Mouse (Mus musculus): Measurements from ENCODE around the gene Fgfr2.

The Fgfr2 gene

GRCm38 (mm10) chr7:132658058-132658450 lies 465.1 kb downstream of the Fgfr2 start:
- no peak for DNase-seq (ENCODE audit: low spot score)

GRCm38 (mm10) chr7:132657371-132658057 lies 465.6 kb downstream of the Fgfr2 start:
- no peak for DNase-seq (ENCODE audit: low spot score)

DNA sequence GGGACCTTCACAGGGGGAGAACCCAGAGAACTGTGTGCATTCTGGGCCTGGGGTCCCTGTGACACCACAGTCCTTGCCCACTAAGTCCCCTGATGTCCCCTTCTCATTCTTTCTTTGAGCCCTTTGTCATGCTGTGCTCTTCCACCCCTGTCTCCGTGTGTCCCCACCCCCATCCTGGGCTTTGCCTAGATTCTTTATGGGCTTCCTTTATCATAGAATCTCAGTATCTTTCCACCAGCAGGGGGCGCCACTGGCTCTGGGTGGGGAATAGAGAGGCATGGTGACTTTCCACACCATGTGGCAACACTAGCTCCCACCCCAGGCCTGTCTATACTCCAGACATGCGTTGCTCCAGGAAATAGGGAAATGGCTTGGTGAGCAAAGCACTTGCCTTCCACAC lies 466.6 kb downstream of the Fgfr2 start:
- DNase-seq (ENCODE audit: low spot score), result peak; percentile 87

GRCm38 (mm10) chr7:132656075-132656474 lies 467.1 kb downstream of the Fgfr2 start:
- peak; percentile 72 for DNase-seq (ENCODE audit: low spot score)

DNA sequence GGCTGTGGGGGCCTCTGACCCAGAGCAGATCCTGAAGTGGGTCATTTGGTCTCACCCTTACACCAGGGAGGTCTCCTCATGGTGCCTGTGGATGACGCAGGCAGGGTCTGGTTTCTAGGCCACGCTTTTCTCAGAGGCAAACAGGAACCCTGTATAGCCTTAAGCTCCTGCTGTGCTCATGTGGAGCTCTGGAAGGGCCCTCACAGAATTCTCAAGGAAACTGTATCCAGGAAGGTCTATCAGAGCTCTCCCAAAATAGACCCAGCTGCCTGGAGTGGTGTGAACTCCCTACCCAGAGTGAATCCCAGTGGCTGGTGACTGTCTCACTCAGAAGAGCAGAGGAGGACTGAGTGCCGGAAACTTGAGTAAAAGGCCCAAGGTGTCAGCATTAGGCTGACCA lies 468.7 kb downstream of the Fgfr2 start:
- DNase-seq (ENCODE audit: low spot score), result no peak

DNA sequence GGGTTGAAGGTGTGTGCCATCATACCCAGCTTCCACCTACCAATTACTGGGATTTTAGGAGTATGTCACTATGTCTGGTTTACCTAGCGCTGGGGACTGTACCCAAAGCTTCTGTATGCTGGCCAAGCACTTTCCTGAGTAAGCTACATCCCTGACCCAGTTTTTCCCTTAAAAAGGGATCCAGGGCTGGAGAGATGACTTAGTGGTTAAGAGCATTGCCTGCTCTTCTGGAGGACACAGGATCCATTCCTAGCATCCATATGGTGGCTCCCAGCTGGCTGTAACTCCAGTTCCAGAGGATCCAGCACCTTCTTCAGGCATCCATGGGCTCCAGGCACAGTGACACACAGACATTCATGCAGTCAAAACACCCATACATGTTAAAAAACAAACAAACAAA lies 476.6 kb downstream of the Fgfr2 start:
- no peak for DNase-seq (ENCODE audit: low spot score)

- no peak for DNase-seq (ENCODE audit: low spot score)
Observed at GRCm38 (mm10) chr7:132644605-132645279, 478.4 kb downstream of the Fgfr2 start.

- DNase-seq (ENCODE audit: low spot score), result no peak
Observed at GRCm38 (mm10) chr7:132641606-132642005, 481.5 kb downstream of the Fgfr2 start.

- DNase-seq (ENCODE audit: low spot score), result no peak
Observed at GRCm38 (mm10) chr7:132640946-132641345, 482.2 kb downstream of the Fgfr2 start.

DNA sequence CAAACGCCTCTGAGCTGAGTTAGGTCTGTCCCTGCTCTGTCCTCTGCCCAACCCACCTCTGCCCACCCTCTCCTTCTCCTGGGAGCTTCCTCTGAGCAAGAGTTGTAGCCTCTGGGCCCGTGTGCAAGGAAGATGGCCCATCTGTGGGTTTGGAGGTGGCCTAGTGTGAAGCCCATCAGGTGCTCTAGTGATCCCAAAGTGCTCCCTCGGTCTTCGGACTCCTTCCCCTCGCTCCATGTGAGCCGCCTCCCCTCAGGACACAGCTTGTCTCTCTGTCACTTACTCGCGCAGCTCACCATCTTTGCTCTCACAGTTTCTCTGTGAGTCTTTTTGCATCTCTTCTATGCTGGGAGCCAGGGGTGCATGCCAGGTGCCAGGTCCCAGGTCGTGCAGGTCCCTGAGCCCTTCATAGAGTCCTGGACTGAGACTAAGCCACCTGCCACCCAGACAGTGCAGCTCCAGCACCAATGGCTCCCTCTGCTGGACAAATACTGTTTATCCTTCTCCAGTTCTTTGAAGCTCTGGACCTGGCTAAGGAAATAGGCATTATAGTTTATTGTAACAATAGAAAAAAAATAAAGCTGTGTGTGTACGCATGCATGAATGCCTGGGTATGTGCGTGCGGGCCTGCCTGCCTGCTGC lies 484.6 kb downstream of the Fgfr2 start:
- no peak for DNase-seq (ENCODE audit: low spot score)

GRCm38 (mm10) chr7:132637292-132637691 lies 485.9 kb downstream of the Fgfr2 start:
- DNase-seq (ENCODE audit: low spot score), result no peak

DNA sequence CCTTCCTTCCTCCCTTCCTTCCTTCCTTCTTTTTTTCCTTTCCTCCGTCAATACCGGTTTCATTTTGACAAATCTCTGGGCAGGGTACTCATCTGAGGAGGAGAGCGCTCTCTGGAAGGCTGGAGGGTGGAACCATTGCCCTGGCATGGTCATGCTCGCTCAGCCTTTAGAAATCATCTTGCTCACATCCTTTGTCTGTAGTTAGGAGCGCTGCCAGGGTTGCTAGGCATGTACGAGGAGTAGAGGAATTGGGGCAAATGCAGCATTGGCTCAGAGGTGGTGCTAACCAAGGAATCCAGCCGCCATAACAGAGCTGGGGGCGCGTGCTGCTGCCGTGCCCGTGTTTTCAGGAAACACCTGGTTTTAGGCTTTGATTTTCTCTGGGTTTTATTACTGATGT lies 491.8 kb downstream of the Fgfr2 start:
- DNase-seq (ENCODE audit: low spot score), result no peak

DNA sequence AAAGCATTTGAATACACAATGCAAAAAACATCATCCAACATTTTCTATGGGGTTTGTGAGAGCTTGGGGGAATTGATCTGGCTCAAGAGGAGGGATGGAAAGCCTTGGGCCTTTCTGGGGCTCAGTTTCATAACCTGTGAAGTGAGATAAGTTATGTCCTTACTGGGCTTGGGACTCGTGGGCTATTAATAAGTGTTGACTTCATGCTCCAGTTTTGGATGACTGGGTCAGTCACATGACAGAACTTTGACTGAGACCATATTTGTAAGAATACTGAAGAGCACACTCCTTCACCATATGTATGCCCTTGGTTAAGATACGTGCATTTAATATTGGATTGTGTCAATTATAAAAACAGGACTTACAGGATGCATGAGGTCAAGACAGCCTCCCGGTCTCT lies 495.7 kb downstream of the Fgfr2 start:
- DNase-seq (ENCODE audit: low spot score), result no peak

GRCm38 (mm10) chr7:132626174-132626573 lies 497.0 kb downstream of the Fgfr2 start:
- DNase-seq (ENCODE audit: low spot score), result no peak

- DNase-seq (ENCODE audit: low spot score), result no peak
Observed at GRCm38 (mm10) chr7:132624161-132624560, 499.0 kb downstream of the Fgfr2 start.

DNA sequence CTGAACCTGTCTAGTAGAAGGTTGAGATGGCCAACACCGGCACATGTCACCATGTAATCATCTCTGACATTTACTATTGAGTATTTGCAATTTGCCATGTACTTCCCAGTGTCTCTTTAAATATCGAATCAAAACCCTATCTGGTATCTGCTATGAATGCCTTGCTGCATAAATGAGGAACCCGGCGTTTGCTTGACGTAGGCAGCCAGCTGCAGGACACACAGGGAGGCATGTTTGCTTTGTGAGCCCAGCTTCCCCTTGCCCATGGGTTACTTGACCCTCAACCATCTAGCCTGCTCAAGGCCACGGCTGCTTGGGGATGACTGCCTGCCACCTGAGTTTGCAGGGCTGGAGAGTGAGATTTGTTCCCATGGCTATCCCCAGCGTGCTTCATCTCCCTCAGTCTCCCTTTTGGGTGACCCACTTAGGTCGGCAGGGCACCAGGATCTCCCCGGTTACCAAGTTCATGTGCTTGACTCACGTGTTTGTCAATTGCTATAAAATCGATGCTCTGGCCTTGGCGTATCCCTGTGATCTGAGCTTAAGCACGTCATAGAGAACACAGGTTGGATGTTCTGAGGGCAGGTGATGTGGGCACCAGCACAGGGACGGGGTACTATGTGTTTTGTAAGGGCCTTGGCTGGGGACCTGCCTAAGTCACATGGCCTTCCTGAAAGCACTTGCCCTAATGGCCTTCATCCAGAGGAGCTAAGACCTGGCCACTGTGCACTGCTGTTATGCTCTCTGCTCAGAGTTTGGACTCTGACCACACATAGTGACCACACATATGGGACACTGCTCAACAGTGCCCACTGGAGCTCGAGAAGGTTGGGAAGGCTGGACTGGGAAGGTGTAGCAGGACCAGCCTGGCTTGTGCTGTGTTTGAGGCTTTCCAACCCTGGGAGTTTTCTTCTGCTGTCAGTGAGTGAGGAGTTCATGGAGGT lies 502.9 kb downstream of the Fgfr2 start:
- no peak for DNase-seq (ENCODE audit: low spot score)

- DNase-seq (ENCODE audit: low spot score), result no peak
Observed at GRCm38 (mm10) chr7:132619549-132619948, 503.6 kb downstream of the Fgfr2 start.

- no peak for DNase-seq (ENCODE audit: low spot score)
Observed at GRCm38 (mm10) chr7:132617021-132617564, 506.1 kb downstream of the Fgfr2 start.

DNA sequence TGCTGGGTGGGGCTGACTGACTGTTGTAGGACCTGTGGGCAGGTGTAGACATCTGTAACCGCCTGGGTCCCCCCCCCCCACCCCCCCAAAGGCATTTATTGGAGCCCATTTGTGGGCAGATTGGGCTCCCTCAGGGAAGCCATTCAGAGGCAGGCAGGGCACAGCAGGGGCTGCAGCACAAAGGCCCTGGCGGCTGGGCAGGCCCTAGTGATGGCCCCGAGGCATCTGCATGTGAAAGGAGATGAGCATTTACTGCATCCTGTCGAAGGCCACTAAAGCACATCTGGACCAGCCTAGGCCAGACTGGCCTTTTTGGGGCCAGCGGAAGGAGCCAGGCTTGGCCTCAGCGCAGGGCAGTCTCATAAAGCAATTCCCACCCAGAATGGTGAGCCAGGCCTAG lies 506.8 kb downstream of the Fgfr2 start:
- no peak for DNase-seq (ENCODE audit: low spot score)

DNA sequence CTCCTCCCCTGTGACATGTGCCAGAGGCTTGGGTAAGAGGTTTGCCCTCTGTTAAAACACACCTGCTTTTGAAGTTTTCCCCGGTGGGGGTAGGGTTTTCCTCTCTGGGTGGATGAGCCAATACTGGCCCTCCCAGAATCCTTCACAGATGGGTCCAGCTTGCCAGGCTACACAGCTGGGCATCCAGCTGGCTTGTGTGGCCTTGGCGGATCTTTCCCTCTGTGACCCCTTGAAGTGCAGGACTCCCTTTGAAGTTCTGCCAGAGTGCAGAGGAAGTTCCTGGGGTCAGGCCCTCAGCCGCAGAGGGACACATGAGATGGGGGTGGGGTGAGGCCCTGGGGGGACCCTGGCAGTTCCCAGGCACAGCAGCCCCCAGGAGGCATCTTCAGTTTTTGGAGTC lies 507.8 kb downstream of the Fgfr2 start:
- no peak for DNase-seq (ENCODE audit: low spot score)

DNA sequence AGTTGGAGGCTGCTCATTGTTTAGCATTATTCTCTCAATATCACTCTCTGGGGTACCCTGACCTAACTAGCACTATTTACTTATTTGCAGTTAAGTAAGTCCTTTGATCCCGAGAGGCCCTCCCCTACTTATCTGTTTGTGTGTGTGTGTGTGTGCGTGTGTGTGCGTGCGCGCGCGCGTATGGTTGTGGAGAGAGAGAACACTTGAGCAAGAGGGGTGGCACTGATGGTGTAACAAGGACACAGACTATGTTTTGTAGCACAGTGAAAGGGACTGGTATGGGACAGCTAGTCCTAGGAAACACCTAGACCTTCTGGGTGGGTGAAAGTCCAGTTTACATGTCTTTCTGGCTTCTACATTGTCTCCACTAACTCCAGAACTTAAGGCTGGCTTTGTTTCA lies 511.6 kb downstream of the Fgfr2 start:
- no peak for DNase-seq (ENCODE audit: low spot score)
